Mouse (Mus musculus): ENCODE results near the gene Ak4.

DNA sequence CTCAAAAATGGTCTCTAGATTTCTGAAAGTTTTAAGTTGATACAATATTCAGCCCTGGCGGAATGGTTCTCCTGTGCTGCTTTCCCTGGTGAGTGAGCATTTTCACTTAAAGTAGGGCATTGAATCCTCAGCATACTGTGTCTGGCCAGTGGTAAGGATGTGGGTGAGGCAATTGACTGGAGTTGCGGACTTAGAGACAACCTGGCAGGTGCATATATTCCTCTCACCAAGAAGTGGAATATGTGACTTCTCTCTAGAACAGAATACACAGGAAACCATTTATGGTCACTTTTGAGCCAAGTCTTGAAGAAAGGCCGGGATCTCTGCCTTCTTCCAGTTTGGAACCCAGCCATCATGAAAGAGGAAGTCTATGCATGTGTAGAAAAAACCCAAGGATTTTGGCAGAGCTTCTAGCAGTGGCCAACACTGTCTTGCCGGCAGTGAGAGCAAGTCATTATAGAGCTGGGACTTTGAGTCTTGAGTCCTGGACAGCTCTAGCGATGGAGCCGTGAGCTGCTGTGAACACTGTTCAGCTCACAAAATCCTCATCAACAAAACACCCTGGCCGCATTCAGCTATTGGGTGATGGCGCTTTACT lies 71.3 kb downstream of the Ak4 start:
- TF ChIP-seq CTCF (IDR thresholded peaks at IDR 0.05) (no peak), EP300 (IDR thresholded peaks at IDR 0.05) (no peak)
